Mouse (Mus musculus): ENCODE measurements around the gene Plcz1. TPM values are rescaled to one million over a fixed set of nuclear protein-coding genes. Genes with fewer than 3 reads are reported as not detected.

Plcz1 gene
- 0.12 and 0.23 TPM in 2 replicates for polyA plus RNA-seq (2015; fragmentation: Nextera tagmentation; extraction: Ambion mirVana)

GRCm38 (mm10) chr6:140041357-140041756, at the start of gene Plcz1:
TSS of gene Plcz1 (minus strand) at chr6:140041457.
- WGBS = 87% methylated on average over 5 of the region's 5 CpGs
- no peaks in the 10 kb centered on the region for H3K27me3 ChIP-seq
- H3K4me2 ChIP-seq = no peak within 1 kb of the TSS
- no peaks in the 10 kb centered on the region for H3K36me3 ChIP-seq
- no peak within 1 kb of the TSS for H3K9ac ChIP-seq
- ATAC-seq (ENCODE audit: low FRiP score, low read depth) = no peak
- no peaks in the 10 kb centered on the region for H3K9me3 ChIP-seq
- no peaks in the 10 kb centered on the region for H3K4me1 ChIP-seq (replicated peaks)
- no peak within 1 kb of the TSS for H3K27ac ChIP-seq (replicated peaks)
- H3K4me3 ChIP-seq = no peak within 1 kb of the TSS

- Histone ChIP-seq H3K9ac (no peak overlapping the region), H3K27ac (replicated peaks) (no peak overlapping the region), H3K4me1 (replicated peaks) (no peaks in the 10 kb centered on the region), H3K9me3 (no peaks in the 10 kb centered on the region), H3K4me2 (no peak overlapping the region), H3K4me3 (no peak overlapping the region), H3K27me3 (no peaks in the 10 kb centered on the region), H3K36me3 (no peaks in the 10 kb centered on the region)
- 94% methylated on average over 5 of the region's 5 CpGs for WGBS
- no peak for ATAC-seq (ENCODE audit: low FRiP score, low read depth)
Measured at GRCm38 (mm10) chr6:140089855-140090254, 48.6 kb upstream of the Plcz1 start.

GRCm38 (mm10) chr6:140081739-140082138, 40.5 kb upstream of the Plcz1 start:
- H3K27me3 ChIP-seq = no peaks in the 10 kb centered on the region
- no peaks in the 10 kb centered on the region for H3K36me3 ChIP-seq
- no peak overlapping the region for H3K4me3 ChIP-seq
- no peak overlapping the region for H3K9ac ChIP-seq
- peak; percentile 11; the same call in 1 of the 2 replicates for ATAC-seq (ENCODE audit: low FRiP score, low read depth)
- H3K27ac ChIP-seq (replicated peaks) = no peak overlapping the region
- H3K9me3 ChIP-seq = no peaks in the 10 kb centered on the region
- H3K4me2 ChIP-seq = no peak overlapping the region
- H3K4me1 ChIP-seq (replicated peaks) = no peaks in the 10 kb centered on the region
- WGBS = 86% methylated on average over 3 of the region's 3 CpGs

GRCm38 (mm10) chr6:140080933-140081332, 39.7 kb upstream of the Plcz1 start:
- Histone ChIP-seq H3K4me2 (no peak overlapping the region), H3K4me3 (no peak overlapping the region), H3K27ac (replicated peaks) (no peak overlapping the region), H3K4me1 (replicated peaks) (no peaks in the 10 kb centered on the region), H3K9ac (no peak overlapping the region), H3K27me3 (no peaks in the 10 kb centered on the region), H3K9me3 (no peaks in the 10 kb centered on the region), H3K36me3 (no peaks in the 10 kb centered on the region)
- WGBS = 84% methylated on average over 7 of the region's 7 CpGs
- no peak for ATAC-seq (ENCODE audit: low FRiP score, low read depth)

- 80% methylated on average over 8 of the region's 8 CpGs for WGBS
Measured at GRCm38 (mm10) chr6:140069177-140069576, 27.9 kb upstream of the Plcz1 start.

GRCm38 (mm10) chr6:140054271-140054928, 13.1 kb upstream of the Plcz1 start:
- no peak for ATAC-seq (ENCODE audit: low FRiP score, low read depth)
- H3K9ac ChIP-seq = no peak overlapping the region
- H3K27me3 ChIP-seq = no peaks in the 10 kb centered on the region

More at GRCm38 (mm10) chr6:140069177-140069576, 27.9 kb upstream of the Plcz1 start:
- H3K4me3 ChIP-seq = no peak overlapping the region
- no peak overlapping the region for H3K9ac ChIP-seq
- H3K4me1 ChIP-seq (replicated peaks) = no peaks in the 10 kb centered on the region
- no peaks in the 10 kb centered on the region for H3K36me3 ChIP-seq
- H3K9me3 ChIP-seq = no peaks in the 10 kb centered on the region
- no peaks in the 10 kb centered on the region for H3K27me3 ChIP-seq
- no peak overlapping the region for H3K4me2 ChIP-seq
- H3K27ac ChIP-seq (replicated peaks) = no peak overlapping the region
- ATAC-seq (ENCODE audit: low FRiP score, low read depth) = no peak

GRCm38 (mm10) chr6:140051476-140051875, 10.2 kb upstream of the Plcz1 start:
- ATAC-seq (ENCODE audit: low FRiP score, low read depth) = no peak
- no peaks in the 10 kb centered on the region for H3K36me3 ChIP-seq
- no peak overlapping the region for H3K4me3 ChIP-seq
- no peaks in the 10 kb centered on the region for H3K4me1 ChIP-seq (replicated peaks)
- no peaks in the 10 kb centered on the region for H3K27me3 ChIP-seq
- H3K9ac ChIP-seq = no peak overlapping the region
- H3K27ac ChIP-seq (replicated peaks) = no peak overlapping the region
- no peaks in the 10 kb centered on the region for H3K9me3 ChIP-seq
- WGBS = 85% methylated on average over 5 of the region's 5 CpGs
- H3K4me2 ChIP-seq = no peak overlapping the region

More at GRCm38 (mm10) chr6:140054271-140054928, 13.1 kb upstream of the Plcz1 start:
- 73% methylated on average over 5 of the region's 5 CpGs for WGBS
- Histone ChIP-seq H3K4me1 (replicated peaks) (no peaks in the 10 kb centered on the region), H3K4me3 (no peak overlapping the region), H3K27ac (replicated peaks) (no peak overlapping the region), H3K9me3 (no peaks in the 10 kb centered on the region), H3K36me3 (no peaks in the 10 kb centered on the region), H3K4me2 (no peak overlapping the region)

GRCm38 (mm10) chr6:140040952-140041351, 305 bp downstream of the Plcz1 start, which contains the start of gene Capza3:
TSS of gene Capza3 (plus strand) at chr6:140041252.
- Histone ChIP-seq H3K27ac (replicated peaks) (no peak within 1 kb of the TSS), H3K4me2 (no peak within 1 kb of the TSS), H3K9ac (no peak within 1 kb of the TSS), H3K4me1 (replicated peaks) (no peaks in the 10 kb centered on the region), H3K4me3 (no peak within 1 kb of the TSS), H3K9me3 (no peaks in the 10 kb centered on the region), H3K27me3 (no peaks in the 10 kb centered on the region), H3K36me3 (no peaks in the 10 kb centered on the region)
- no peak for ATAC-seq (ENCODE audit: low FRiP score, low read depth)
- 92% methylated on average over 7 of the region's 7 CpGs for WGBS

- Histone ChIP-seq H3K36me3 (no peaks in the 10 kb centered on the region), H3K9ac (no peak overlapping the region), H3K27me3 (no peaks in the 10 kb centered on the region), H3K4me3 (no peak overlapping the region), H3K9me3 (no peaks in the 10 kb centered on the region), H3K27ac (replicated peaks) (no peak overlapping the region), H3K4me2 (no peak overlapping the region), H3K4me1 (replicated peaks) (no peaks in the 10 kb centered on the region)
- WGBS = 84% methylated on average over 7 of the region's 7 CpGs
- ATAC-seq (ENCODE audit: low FRiP score, low read depth) = no peak
Measured at GRCm38 (mm10) chr6:140024404-140024803, 16.9 kb downstream of the Plcz1 start.

- Histone ChIP-seq H3K4me1 (replicated peaks) (no peaks in the 10 kb centered on the region), H3K27ac (replicated peaks) (no peak overlapping the region), H3K9me3 (peaks cover 4% of the 10 kb centered on the region; the same call in 1 of the 2 replicates), H3K4me3 (no peak overlapping the region), H3K9ac (no peak overlapping the region), H3K36me3 (no peaks in the 10 kb centered on the region), H3K4me2 (no peak overlapping the region), H3K27me3 (no peaks in the 10 kb centered on the region)
- 78% methylated on average over 3 of the region's 3 CpGs for WGBS
- no peak for ATAC-seq (ENCODE audit: low FRiP score, low read depth)
Measured at GRCm38 (mm10) chr6:140005181-140005580, 36.1 kb downstream of the Plcz1 start.

GRCm38 (mm10) chr6:139989597-139989996, 51.7 kb downstream of the Plcz1 start:
- 89% methylated on average over 10 of the region's 10 CpGs for WGBS
- H3K4me2 ChIP-seq = no peak overlapping the region
- no peak overlapping the region for H3K9ac ChIP-seq

GRCm38 (mm10) chr6:139989075-139989474, 52.2 kb downstream of the Plcz1 start:
- Histone ChIP-seq H3K9me3 (no peaks in the 10 kb centered on the region), H3K4me1 (replicated peaks) (no peaks in the 10 kb centered on the region), H3K27ac (replicated peaks) (no peak overlapping the region), H3K9ac (no peak overlapping the region), H3K27me3 (no peaks in the 10 kb centered on the region), H3K36me3 (no peaks in the 10 kb centered on the region), H3K4me3 (no peak overlapping the region), H3K4me2 (no peak overlapping the region)
- WGBS = 62% methylated on average over 6 of the region's 6 CpGs
- ATAC-seq (ENCODE audit: low FRiP score, low read depth) = no peak

More at GRCm38 (mm10) chr6:139989597-139989996, 51.7 kb downstream of the Plcz1 start:
- Histone ChIP-seq H3K27me3 (no peaks in the 10 kb centered on the region), H3K27ac (replicated peaks) (no peak overlapping the region), H3K36me3 (no peaks in the 10 kb centered on the region), H3K4me1 (replicated peaks) (no peaks in the 10 kb centered on the region), H3K9me3 (no peaks in the 10 kb centered on the region), H3K4me3 (no peak overlapping the region)
- no peak for ATAC-seq (ENCODE audit: low FRiP score, low read depth)

- Histone ChIP-seq H3K9ac (no peak overlapping the region), H3K4me3 (no peak overlapping the region), H3K4me1 (replicated peaks) (no peaks in the 10 kb centered on the region), H3K27ac (replicated peaks) (no peak overlapping the region), H3K36me3 (no peaks in the 10 kb centered on the region), H3K9me3 (no peaks in the 10 kb centered on the region), H3K4me2 (no peak overlapping the region), H3K27me3 (no peaks in the 10 kb centered on the region)
- 90% methylated on average over 2 of the region's 2 CpGs for WGBS
- ATAC-seq (ENCODE audit: low FRiP score, low read depth) = no peak
Measured at GRCm38 (mm10) chr6:139986564-139986963, 54.7 kb downstream of the Plcz1 start.

All from hindbrain, embryonic 15.5 days (tissue).